ENCODE assay signal across 16 mouse cellular contexts in genomic region chr2:118204646-118205045, GRCm38 (mm10). TPM values are rescaled to one million over a fixed set of nuclear protein-coding genes. Genes with fewer than 3 reads are reported as not detected.
DNase-seq lines count a peak whose midpoint lies in the region; ATAC-seq and TF ChIP-seq lines count a peak whose summit lies in the region.
"Had no signal": no experiment of that assay in that cellular context is flagged by ENCODE, and none has a peak within 500 bp of the region (broad histone marks: within the 10 kb centered on the region; RNA-seq: fewer than 3 reads in every experiment).

No protein-coding gene starts in this region.

- 0 out of 2 replicates have a peak, but pooled peaks cover 7% of the 10 kb centered on the region for H3K27me3 ChIP-seq in hindbrain, embryonic 13.5 days
- no peaks in the 10 kb centered on the region; the same call in 1 of the 2 replicates for H3K27me3 ChIP-seq in midbrain, embryonic 14.5 days (ENCODE audit: control insufficient read depth, insufficient read depth, low read length)
- H3K27me3 ChIP-seq in stomach, postnatal 0 days (ENCODE audit: control insufficient read depth, insufficient read depth, low read length) = no peaks in the 10 kb centered on the region

- no peak for DNase-seq in layer of hippocampus, adult 2 months (ENCODE audit: low spot score in 2 of 2)
- no peak for DNase-seq in layer of hippocampus, postnatal 10 days (ENCODE audit: low spot score in 2 of 2)
- peak; percentile 41 for DNase-seq in midbrain, embryonic 14.5 days
- peak; percentile 23 for DNase-seq in retina, postnatal 1 day
- DNase-seq in ovary, postnatal 14 days (ENCODE audit: low spot score) = no peak
- DNase-seq in stomach, postnatal 0 days (ENCODE audit: low spot score) = no peak
- DNase-seq: adrenal gland, postnatal 36 days; cerebellum, postnatal 14 days; liver had no signal

- 31% methylated on average over 4 of the region's 4 CpGs for WGBS in hindbrain, embryonic 13.5 days
- WGBS in midbrain, embryonic 14.5 days = 41% methylated on average over 4 of the region's 4 CpGs
- WGBS in stomach, postnatal 0 days = 64% methylated on average over 4 of the region's 4 CpGs

- no peak for TF ChIP-seq EP300 in stomach, postnatal 0 days (optimal IDR thresholded peaks at IDR 0.05)

- peaks cover 48% of the 10 kb centered on the region for H3K4me1 ChIP-seq in hindbrain, embryonic 13.5 days (replicated peaks)
- H3K4me1 ChIP-seq in midbrain, embryonic 14.5 days (ENCODE audit: control insufficient read depth, insufficient read depth, low read length) = peaks cover 28% of the 10 kb centered on the region
- no peaks in the 10 kb centered on the region for H3K4me1 ChIP-seq in stomach, postnatal 0 days (replicated peaks; ENCODE audit: control insufficient read depth, insufficient read depth)

- ATAC-seq in hindbrain, embryonic 13.5 days (ENCODE audit: low FRiP score) = no peak
- ATAC-seq in midbrain, embryonic 14.5 days (ENCODE audit: low FRiP score, low TSS enrichment) = no peak
- no peak for ATAC-seq in stomach, postnatal 0 days (ENCODE audit: low FRiP score, low TSS enrichment)
- ATAC-seq in erythroblast, adult 5-6 weeks (replicated peaks; ENCODE audit: low FRiP score, poor library complexity, severe bottlenecking) = no peak
- ATAC-seq: activated CD4-positive, CD25-positive, alpha-beta regulatory T cell, adult 4 months had no signal

- no peak overlapping the region for H3K4me3 ChIP-seq in layer of hippocampus, adult 2 months
- no peak overlapping the region for H3K4me3 ChIP-seq in hindbrain, embryonic 13.5 days
- no peak overlapping the region for H3K4me3 ChIP-seq in midbrain, embryonic 14.5 days (replicated peaks; ENCODE audit: low read depth, low read length)
- H3K4me3 ChIP-seq in stomach, postnatal 0 days (ENCODE audit: low read depth, low read length) = no peak overlapping the region

- no peaks in the 10 kb centered on the region for H3K9me3 ChIP-seq in hindbrain, embryonic 13.5 days
- no peaks in the 10 kb centered on the region for H3K9me3 ChIP-seq in midbrain, embryonic 14.5 days (ENCODE audit: control insufficient read depth, low read length)
- H3K9me3 ChIP-seq in stomach, postnatal 0 days (ENCODE audit: control insufficient read depth, low read length) = no peaks in the 10 kb centered on the region
- H3K9me3 ChIP-seq: embryonic facial prominence, embryonic 10.5 days; heart, embryonic 10.5 days had no signal

- no peak overlapping the region for H3K9ac ChIP-seq in hindbrain, embryonic 13.5 days
- H3K9ac ChIP-seq in midbrain, embryonic 14.5 days (replicated peaks; ENCODE audit: low read length) = no peak overlapping the region
- H3K9ac ChIP-seq in stomach, postnatal 0 days (ENCODE audit: low read length) = no peak overlapping the region

- TF ChIP-seq CTCF in layer of hippocampus, adult 2 months (conservative IDR thresholded peaks at IDR 0.05) = no peak
- TF ChIP-seq CTCF in stomach, postnatal 0 days (IDR thresholded peaks at IDR 0.05; ENCODE audit: low read depth) = no peak

- H3K4me2 ChIP-seq in hindbrain, embryonic 13.5 days = peak overlapping the region; percentile 43; the same call in 1 of the 2 replicates
- H3K4me2 ChIP-seq in midbrain, embryonic 14.5 days (ENCODE audit: low read length) = no peak overlapping the region
- no peak overlapping the region for H3K4me2 ChIP-seq in stomach, postnatal 0 days (replicated peaks; ENCODE audit: low read depth)

- peak overlapping the region; percentile 78 for H3K27ac ChIP-seq in layer of hippocampus, adult 2 months
- H3K27ac ChIP-seq in hindbrain, embryonic 13.5 days = peak overlapping the region; percentile 90
- peak overlapping the region; percentile 82 for H3K27ac ChIP-seq in midbrain, embryonic 14.5 days (replicated peaks; ENCODE audit: low read depth, low read length)
- no peak overlapping the region for H3K27ac ChIP-seq in stomach, postnatal 0 days (replicated peaks)
- H3K27ac ChIP-seq: heart, embryonic 10.5 days had no signal

- no peaks in the 10 kb centered on the region for H3K36me3 ChIP-seq in hindbrain, embryonic 13.5 days
- H3K36me3 ChIP-seq in midbrain, embryonic 14.5 days (ENCODE audit: control insufficient read depth, insufficient read depth, low read length) = no peaks in the 10 kb centered on the region
- H3K36me3 ChIP-seq in stomach, postnatal 0 days (ENCODE audit: control insufficient read depth, insufficient read depth, low read length) = no peaks in the 10 kb centered on the region
- H3K36me3 ChIP-seq: embryonic facial prominence, embryonic 10.5 days; heart, embryonic 10.5 days had no signal

RNA-seq across cellular contexts. Expression of gene Fsip1, which starts 52.1 kb away (rescaled TPM):
- total RNA-seq in layer of hippocampus, adult 2 months (2021) = 1 to 10 TPM in 1 of 2 experiments, under 1 TPM in 1; 0.98 to 1.0 TPM
- 1 to 10 TPM; 2.1 to 2.8 TPM for total RNA-seq in layer of hippocampus, postnatal 10 days (2021)
- 2.5 and 3.2 TPM in 2 replicates for polyA plus RNA-seq in hindbrain, embryonic 13.5 days (2015; fragmentation: Nextera tagmentation; extraction: Ambion mirVana)
- 3.2 and 3.5 TPM in 2 replicates for polyA plus RNA-seq in midbrain, embryonic 14.5 days (2014; fragmentation: Nextera tagmentation; extraction: Ambion mirVana)
- polyA plus RNA-seq in stomach, postnatal 0 days (2015; fragmentation: Nextera tagmentation; extraction: Ambion mirVana) = 0.07 and 0.17 TPM in 2 replicates
- total RNA-seq in erythroblast, adult 5-6 weeks (2015; ENCODE audit: low replicate concordance) = not detected in 2 replicates
- not detected in 2 replicates for total RNA-seq in erythroblast, adult 5-6 weeks (2017; ENCODE audit: low replicate concordance)
- total RNA-seq: gastrocnemius, adult 18-20 months had no signal
- polyA plus RNA-seq: activated CD4-positive, CD25-positive, alpha-beta regulatory T cell, adult 4 months; large intestine, adult 2 months had no signal

Comparison
In these comparisons a context has a peak if more than half of its experiments do, and no peak if none do; other contexts are left out.
1. DNase-seq: peak in midbrain, embryonic 14.5 days (single experiment) and retina, postnatal 1 day (single experiment); none in layer of hippocampus, adult 2 months (0 of 2), layer of hippocampus, postnatal 10 days (0 of 2), ovary, postnatal 14 days (single experiment) and stomach, postnatal 0 days (single experiment).